Mouse (Mus musculus) MEL (cell line): ENCODE measurements at regions not wholly inside any gene's neighbourhood (a gene's known extent, or its start where the extent isn't known, plus 50 kb on each side); places are given as distances from the start of the nearest gene placed in this dataset.

Experiments used
- DNase-seq: peaks from one replicate; pipeline ENCODE4 v3.0.0; 2011; ENCODE audit warnings: low read depth, low spot score
- H3K27ac ChIP-seq: 2 replicates; pipeline ENCODE4 v1.5.1; 2012; ENCODE audit warnings: low read depth, mild to moderate bottlenecking, control low read depth, low read length, moderate library complexity; ENCODE audit not compliant: control insufficient read depth
- H3K27me3 ChIP-seq, 2 experiments: fragments of 150-350 bp in 1 of 2; sonication (generic) in 1 of 2; 2 replicates each; pipeline ENCODE4 v1.6.1; 2012; ENCODE audit warnings: low read length in 2 of 2, mild to moderate bottlenecking in 2 of 2, improper control_type of control experiment in 1 of 2, moderate library complexity in 1 of 2; ENCODE audit not compliant: insufficient read depth in 2 of 2, control insufficient read depth in 1 of 2
- H3K36me3 ChIP-seq, 2 experiments: 2 replicates each; pipeline ENCODE4 v1.6.1; 2012 to 2014; ENCODE audit warnings: low read length in 2 of 2, improper control_type of control experiment in 1 of 2, inconsistent platforms in 1 of 2, mild to moderate bottlenecking in 1 of 2; ENCODE audit not compliant: insufficient read depth in 2 of 2, control insufficient read depth in 1 of 2
- H3K4me1 ChIP-seq, 2 experiments: fragments of 150-350 bp in 1 of 2; sonication (generic) in 1 of 2; 2 replicates each; pipeline ENCODE4 v1.6.1; 2012; ENCODE audit warnings: low read length in 2 of 2, improper control_type of control experiment in 1 of 2, mild to moderate bottlenecking in 1 of 2; ENCODE audit not compliant: insufficient read depth in 2 of 2, control insufficient read depth in 1 of 2
- H3K4me3 ChIP-seq, 2 experiments: fragments of 150-350 bp in 1 of 2; sonication (generic) in 1 of 2; 2 replicates each; pipeline ENCODE4 v1.5.1; 2012; ENCODE audit warnings: low read depth in 2 of 2, low read length in 2 of 2, mild to moderate bottlenecking in 2 of 2, moderate library complexity in 2 of 2, control low read depth in 1 of 2, improper control_type of control experiment in 1 of 2; ENCODE audit not compliant: control insufficient read depth in 1 of 2, insufficient read depth in 1 of 2
- H3K79me2 ChIP-seq: 2 replicates; pipeline ENCODE4 v1.6.1; 2012; ENCODE audit warnings: mild to moderate bottlenecking, low read length, moderate library complexity; ENCODE audit not compliant: control insufficient read depth, poor library complexity, insufficient read depth
- H3K9ac ChIP-seq: 2 replicates; pipeline ENCODE4 v1.6.1; 2012; ENCODE audit warnings: low read depth, mild to moderate bottlenecking, control low read depth, low read length, moderate library complexity; ENCODE audit not compliant: control insufficient read depth, poor library complexity, severe bottlenecking
- H3K9me3 ChIP-seq: fragments of 150-350 bp; sonication (generic); replicated peaks from 2 replicates; pipeline ENCODE4 v1.6.1; 2012; ENCODE audit warnings: mild to moderate bottlenecking, low read length, improper control_type of control experiment, moderate library complexity; ENCODE audit not compliant: insufficient read depth
- BHLHE40 ChIP-seq: IDR thresholded peaks from 2 replicates; pipeline ENCODE4 v1.6.1; 2012; ENCODE audit warnings: low read depth, mild to moderate bottlenecking, inconsistent platforms, low read length, improper control_type of control experiment, borderline replicate concordance
- CTCF ChIP-seq, 3 experiments: IDR thresholded peaks in 2 of 3; conservative IDR thresholded peaks in 1 of 3; 2 replicates each; pipeline ENCODE4 v1.5.1; 2011 to 2012; ENCODE audit warnings: low read length in 3 of 3, low read depth in 2 of 3, mild to moderate bottlenecking in 2 of 3, improper control_type of control experiment in 1 of 3, inconsistent platforms in 1 of 3, mixed read lengths in 1 of 3, moderate library complexity in 1 of 3; ENCODE audit not compliant: control insufficient read depth in 1 of 3, insufficient read depth in 1 of 3, poor library complexity in 1 of 3, severe bottlenecking in 1 of 3
- E2F4 ChIP-seq: IDR thresholded peaks from 2 replicates; pipeline ENCODE4 v1.6.1; 2011; ENCODE audit warnings: low read depth, low read length, improper control_type of control experiment, borderline replicate concordance
- ELF1 ChIP-seq: IDR thresholded peaks from 2 replicates; pipeline ENCODE4 v1.6.1; 2014; ENCODE audit warnings: low read depth, mild to moderate bottlenecking, inconsistent platforms, low read length, improper control_type of control experiment, moderate library complexity
- ETS1 ChIP-seq: IDR thresholded peaks from 2 replicates; pipeline ENCODE4 v1.6.1; 2012; ENCODE audit warnings: low read depth, mild to moderate bottlenecking, inconsistent platforms, low read length, improper control_type of control experiment, moderate library complexity
- JUND ChIP-seq: IDR thresholded peaks from 2 replicates; pipeline ENCODE4 v1.6.1; 2011; ENCODE audit warnings: low read depth, mild to moderate bottlenecking, improper control_type of control experiment, low read length
- MAX ChIP-seq: IDR thresholded peaks from 2 replicates; pipeline ENCODE4 v1.6.1; 2011; ENCODE audit warnings: low read length, improper control_type of control experiment
- MAZ ChIP-seq: IDR thresholded peaks from 2 replicates; pipeline ENCODE4 v1.6.1; 2012; ENCODE audit warnings: low read depth, mild to moderate bottlenecking, inconsistent platforms, low read length, improper control_type of control experiment
- MEF2A ChIP-seq: IDR thresholded peaks from 2 replicates; pipeline ENCODE4 v1.6.1; 2014; ENCODE audit warnings: low read depth, mild to moderate bottlenecking, inconsistent platforms, low read length, improper control_type of control experiment; ENCODE audit not compliant: poor library complexity, insufficient replicate concordance, severe bottlenecking; ENCODE audit errors: extremely low read depth
- MYB ChIP-seq: IDR thresholded peaks from 2 replicates; pipeline ENCODE4 v1.6.1; 2011; ENCODE audit warnings: mild to moderate bottlenecking, low read depth, low read length, improper control_type of control experiment
- MYC ChIP-seq: IDR thresholded peaks from 2 replicates; pipeline ENCODE4 v1.6.1; 2011; ENCODE audit warnings: low read depth, mild to moderate bottlenecking, low read length, improper control_type of control experiment, moderate library complexity
- NELFE ChIP-seq: IDR thresholded peaks from 2 replicates; pipeline ENCODE4 v1.6.1; 2011; ENCODE audit warnings: low read depth, low read length, improper control_type of control experiment
- POLR2AphosphoS2 ChIP-seq: IDR thresholded peaks from 2 replicates; pipeline ENCODE4 v1.6.1; 2011; ENCODE audit warnings: low read length, improper control_type of control experiment
- SIN3A ChIP-seq: IDR thresholded peaks from 2 replicates; pipeline ENCODE4 v1.6.1; 2012; ENCODE audit warnings: low read length, improper control_type of control experiment, inconsistent platforms
- TBP ChIP-seq: IDR thresholded peaks from 2 replicates; pipeline ENCODE4 v1.8.0; 2011; ENCODE audit warnings: low read depth, low read length, improper control_type of control experiment
- USF1 ChIP-seq: IDR thresholded peaks from 2 replicates; pipeline ENCODE4 v1.6.1; 2014; ENCODE audit warnings: low read depth, mild to moderate bottlenecking, inconsistent platforms, low read length, improper control_type of control experiment, moderate library complexity
- ZC3H11A ChIP-seq: IDR thresholded peaks from 2 replicates; pipeline ENCODE4 v1.6.1; 2012; ENCODE audit warnings: low read depth, mild to moderate bottlenecking, inconsistent platforms, low read length, improper control_type of control experiment
- ZMIZ1 ChIP-seq: IDR thresholded peaks from 2 replicates; pipeline ENCODE4 v1.6.1; 2012; ENCODE audit warnings: low read depth, mild to moderate bottlenecking, inconsistent platforms, low read length, improper control_type of control experiment, moderate library complexity
- ZNF384 ChIP-seq: IDR thresholded peaks from 2 replicates; pipeline ENCODE4 v1.6.1; 2012; ENCODE audit warnings: low read depth, mild to moderate bottlenecking, inconsistent platforms, low read length, improper control_type of control experiment

DNA sequence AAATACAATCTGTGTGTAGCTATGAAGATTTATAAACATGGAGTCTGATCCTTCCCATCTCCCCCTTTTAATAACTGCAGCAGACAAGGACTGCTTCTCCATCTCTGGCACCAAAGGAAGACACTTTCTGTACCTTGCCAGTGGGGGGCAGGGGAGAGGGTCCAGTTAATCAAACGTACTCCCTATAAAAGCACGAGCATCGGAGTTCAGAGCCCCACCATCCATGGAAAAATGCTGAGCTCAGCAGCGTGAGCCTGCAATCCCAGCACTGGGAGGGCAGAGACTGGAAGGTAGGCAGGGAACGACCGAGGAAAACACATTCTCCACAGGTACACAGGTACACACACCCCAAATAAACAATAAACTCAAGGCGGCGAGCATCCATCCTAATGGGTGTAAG is 234.1 kb upstream of the Kazn start:
- no peak overlapping the region for H3K4me3 ChIP-seq
- H3K9ac ChIP-seq: no peak overlapping the region
- H3K36me3 ChIP-seq: no peaks in the 10 kb centered on the region
- H3K9me3 ChIP-seq: no peaks in the 10 kb centered on the region
- H3K79me2 ChIP-seq: no peaks in the 10 kb centered on the region
- no peak overlapping the region for H3K27ac ChIP-seq
- no peaks in the 10 kb centered on the region for H3K27me3 ChIP-seq
- no peak for DNase-seq
- TF ChIP-seq MEF2A: no peak
- no peak for TF ChIP-seq USF1
- TF ChIP-seq CTCF (IDR thresholded peaks at IDR 0.05 in 2 of 3, conservative IDR thresholded peaks at IDR 0.05 in 1 of 3; ENCODE audit: control insufficient read depth in 1 of 3, insufficient read depth in 1 of 3, low read depth in 2 of 3, low read length in 3 of 3, poor library complexity in 1 of 3, severe bottlenecking in 1 of 3): no peak
- no peak for TF ChIP-seq ZMIZ1
- no peak for TF ChIP-seq ETS1
- no peak for TF ChIP-seq POLR2AphosphoS2
- TF ChIP-seq MYC: no peak
- TF ChIP-seq ZNF384: no peak
- TF ChIP-seq MAZ: no peak
- H3K4me1 ChIP-seq: no peaks in the 10 kb centered on the region

DNA sequence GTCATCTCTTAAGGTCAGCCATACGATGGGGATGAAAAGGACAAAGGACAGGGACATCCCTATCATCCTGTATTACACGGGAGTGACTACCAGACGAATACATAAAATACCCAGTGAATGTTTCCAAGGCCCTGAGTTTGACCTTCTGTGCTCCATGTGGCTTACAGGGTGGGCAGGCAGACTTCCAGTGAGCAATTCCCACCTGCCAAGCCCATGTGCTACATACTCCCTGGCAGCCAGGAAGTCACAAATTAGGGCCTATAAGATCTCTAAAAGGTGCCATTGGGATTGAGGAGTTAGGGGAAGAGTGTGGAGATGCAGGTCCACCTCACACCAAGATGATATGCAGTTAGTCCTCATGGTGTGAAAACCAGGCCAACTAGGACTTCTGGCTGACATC is 233.1 kb upstream of the Kazn start:
- Histone ChIP-seq H3K36me3 (no peaks in the 10 kb centered on the region), H3K4me3 (no peak overlapping the region), H3K9me3 (no peaks in the 10 kb centered on the region), H3K9ac (no peak overlapping the region), H3K27me3 (no peaks in the 10 kb centered on the region), H3K79me2 (no peaks in the 10 kb centered on the region), H3K27ac (no peak overlapping the region), H3K4me1 (no peaks in the 10 kb centered on the region)
- TF ChIP-seq E2F4 (no peak), NELFE (no peak), ZC3H11A (no peak), MAZ (no peak), ELF1 (no peak), BHLHE40 (no peak), SIN3A (no peak), TBP (no peak), POLR2AphosphoS2 (no peak), MEF2A (no peak), MAX (no peak), MYB (no peak), JUND (no peak)
- DNase-seq: no peak
